Mouse (Mus musculus) adrenal gland, postnatal 14 days (tissue): Measurements from ENCODE around the gene Mpi. TPM values are rescaled to one million over a fixed set of nuclear protein-coding genes. Genes with fewer than 3 reads are reported as not detected.

Source experiments
- DNase-seq: peaks from one replicate; pipeline ENCODE4 v3.0.0; 2021; ENCODE audit warnings: mixed read lengths
- long read RNA-seq, 2 experiments: library from polyadenylated mRNA; stranded (forward); transcript quantifications; one replicate each; pipeline ENCODE4 v2.0.0; 2021
- total RNA-seq: library from RNA; stranded (reverse); gene quantifications from 2 replicates; pipeline ENCODE4 v1.2.3, GENCODE M21; 2021

The Mpi gene
- total RNA-seq, result 35.8 and 38.6 TPM in 2 replicates
- long read RNA-seq, experiment 1, transcript Mpi-201 (8 exons, 1,780 nt), result major isoform, 11 of 20 reads
- long read RNA-seq, experiment 1, partial matches to known transcripts, result 3 of 20 reads
- long read RNA-seq, experiment 1, other reads (novel, unspliced or antisense), result 6 of 20 reads
- long read RNA-seq, experiment 2, transcript Mpi-201 (8 exons, 1,780 nt), result major isoform, 10 of 19 reads
- long read RNA-seq, experiment 2, partial matches to known transcripts, result 3 of 19 reads
- long read RNA-seq, experiment 2, other reads (novel, unspliced or antisense), result 6 of 19 reads

- DNase-seq, result peak; percentile 82
Observed at GRCm38 (mm10) chr9:57552139-57552887, at the start of gene Mpi. Gene Mpi (minus strand): TSS chr9:57552763.

DNA sequence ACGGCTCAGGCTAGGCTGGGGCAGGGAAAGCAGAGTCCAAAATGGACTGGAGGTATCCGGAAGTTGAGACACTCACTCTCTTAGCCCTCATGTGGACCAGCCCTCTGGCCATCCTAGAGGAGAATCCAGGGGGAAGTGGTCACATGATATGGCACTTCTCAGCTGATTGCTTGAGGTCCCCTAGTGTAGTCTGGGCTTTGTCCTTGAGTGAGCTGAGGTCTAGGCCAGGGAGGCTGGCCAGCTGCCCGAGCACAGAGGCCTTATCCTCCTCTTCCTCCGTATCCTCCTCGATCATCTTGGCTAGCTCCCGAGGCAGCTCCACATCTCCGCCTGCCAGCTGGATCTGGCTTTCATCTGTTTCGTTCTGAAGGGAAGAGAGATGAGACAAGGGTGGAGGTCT is 49.5 kb upstream of the Mpi start:
- DNase-seq, result no peak

DNA sequence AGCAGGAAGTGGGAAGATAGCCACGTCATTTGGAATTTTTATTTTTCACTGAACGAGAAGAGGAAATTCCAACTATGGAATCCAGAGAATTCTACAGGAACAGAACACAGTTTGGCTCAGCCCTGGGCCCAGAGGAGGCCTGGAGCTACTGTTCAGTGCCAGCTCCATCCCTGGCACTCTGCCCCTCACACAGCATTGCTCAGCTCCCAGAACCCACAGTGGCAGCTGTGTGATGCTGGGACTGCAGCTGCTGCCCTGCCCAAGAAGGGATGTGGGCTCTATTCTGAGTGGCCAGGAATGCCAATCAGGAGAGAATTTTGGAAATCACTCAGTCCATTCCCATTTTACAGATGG is 48.8 kb upstream of the Mpi start:
- DNase-seq, result no peak

GRCm38 (mm10) chr9:57600620-57601352 is 48.2 kb upstream of the Mpi start:
- DNase-seq, result no peak

DNA sequence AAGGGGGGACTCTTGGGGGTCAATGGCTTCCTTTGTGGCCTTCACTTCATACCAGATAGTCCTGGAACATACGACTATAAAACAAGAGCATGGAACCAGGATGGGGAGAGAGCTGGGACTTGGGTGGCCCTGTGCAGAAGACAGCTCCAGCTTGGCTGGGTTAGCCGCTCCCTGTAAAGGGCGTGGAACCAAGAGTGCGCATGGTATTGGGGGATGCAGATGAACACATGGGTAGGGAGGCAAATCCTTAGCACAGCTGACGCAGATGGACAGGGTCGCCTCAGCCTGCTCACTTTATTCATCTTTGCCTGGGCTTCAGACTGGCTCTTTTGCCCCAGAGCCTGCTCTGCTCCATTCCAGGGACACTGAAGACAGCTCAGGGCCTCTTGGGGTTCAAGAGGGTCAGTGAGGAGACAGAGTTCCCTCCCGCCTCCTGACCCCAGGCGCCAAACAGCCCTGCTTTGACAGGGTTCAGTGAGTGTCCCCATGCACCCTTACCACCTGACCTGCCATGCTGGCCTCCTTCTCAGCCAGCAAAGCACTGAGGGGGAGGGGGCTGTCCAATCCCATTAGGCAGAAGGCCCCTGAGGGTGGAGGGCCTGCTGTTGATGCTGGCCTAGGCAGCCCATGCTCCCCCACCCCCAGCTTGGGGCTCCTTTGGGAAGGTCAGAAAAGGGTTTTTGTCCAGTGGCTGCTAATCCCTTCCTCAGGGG is 46.4 kb upstream of the Mpi start:
- no peak for DNase-seq

- DNase-seq, result no peak
Observed at GRCm38 (mm10) chr9:57597929-57598382, 45.4 kb upstream of the Mpi start.

GRCm38 (mm10) chr9:57597265-57597664 is 44.7 kb upstream of the Mpi start:
- DNase-seq, result no peak

DNA sequence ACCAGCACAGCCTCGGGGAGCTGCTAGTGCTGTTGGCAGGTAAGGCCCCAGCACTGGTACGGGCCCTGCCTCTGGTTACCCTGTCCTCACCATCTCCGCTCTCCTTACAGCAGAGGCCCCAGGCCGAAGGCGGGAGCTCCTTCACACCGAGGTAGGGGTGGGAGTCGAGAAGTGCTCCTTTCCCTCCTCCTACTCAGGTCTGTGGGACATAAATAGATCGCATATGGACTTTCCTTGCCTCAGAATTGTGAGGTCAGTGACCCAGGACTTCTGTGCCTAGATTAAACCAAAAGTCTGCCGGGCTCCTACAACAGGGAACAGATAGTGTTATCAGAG is 41.6 kb upstream of the Mpi start:
- DNase-seq, result no peak

DNA sequence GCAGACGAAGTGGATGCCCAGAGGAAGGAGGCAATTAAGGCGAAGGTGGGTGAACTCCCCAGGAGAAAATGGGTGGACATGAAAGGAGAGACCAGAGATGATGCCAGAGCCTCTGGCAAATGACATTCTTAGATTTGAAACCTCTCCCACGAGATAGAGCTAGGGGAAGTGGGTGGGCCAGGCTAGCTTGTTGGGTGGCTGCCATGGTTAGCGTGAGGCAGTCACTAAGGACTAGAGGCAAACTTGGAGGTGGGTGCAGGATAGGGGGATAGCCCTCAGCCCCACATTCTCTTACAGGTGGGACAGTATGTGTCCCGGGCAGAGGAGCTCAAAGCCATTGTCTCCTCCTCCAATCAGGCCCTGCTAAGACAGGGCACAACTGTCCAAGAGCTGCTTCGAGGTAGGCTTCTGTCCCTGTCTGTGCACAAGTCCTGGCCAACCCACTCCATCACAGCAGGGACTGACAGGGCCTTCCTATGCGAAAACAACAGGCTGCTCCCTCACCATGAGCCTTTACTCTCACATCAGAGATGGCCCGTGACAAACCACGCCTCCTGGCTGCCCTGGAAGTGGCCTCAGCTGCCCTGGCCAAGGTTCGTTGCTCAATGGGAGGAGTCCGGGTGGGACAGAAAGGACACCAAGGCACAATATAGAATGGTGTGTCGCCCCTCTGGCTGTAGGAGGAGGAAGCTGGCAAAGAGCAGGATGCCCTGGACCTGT is 41.1 kb upstream of the Mpi start:
- DNase-seq, result no peak

DNA sequence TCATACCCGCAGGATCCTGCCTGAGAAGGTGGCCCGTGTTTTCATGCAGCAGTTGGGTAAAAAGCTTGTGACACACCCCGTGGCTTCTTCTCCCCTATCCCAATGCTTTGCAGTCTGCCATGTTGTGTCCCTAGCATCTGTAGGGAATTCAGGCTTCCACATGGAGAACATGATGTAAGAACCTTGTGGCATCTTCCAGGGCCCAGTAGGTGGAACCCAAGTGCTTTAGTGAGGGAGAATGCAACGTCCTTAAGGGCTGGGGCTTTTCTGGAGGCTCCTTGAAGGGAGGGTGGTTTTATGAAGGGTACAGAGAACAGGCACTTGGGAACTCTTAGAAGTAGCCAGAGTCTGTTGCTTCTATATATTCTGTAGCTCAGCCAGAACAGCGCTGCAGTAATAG is 38.2 kb upstream of the Mpi start:
- no peak for DNase-seq

- peak; percentile 91 for DNase-seq
Observed at GRCm38 (mm10) chr9:57589224-57590126, 36.9 kb upstream of the Mpi start, which contains the start of gene Ulk3. Gene Ulk3 (plus strand): TSS chr9:57589452.

DNA sequence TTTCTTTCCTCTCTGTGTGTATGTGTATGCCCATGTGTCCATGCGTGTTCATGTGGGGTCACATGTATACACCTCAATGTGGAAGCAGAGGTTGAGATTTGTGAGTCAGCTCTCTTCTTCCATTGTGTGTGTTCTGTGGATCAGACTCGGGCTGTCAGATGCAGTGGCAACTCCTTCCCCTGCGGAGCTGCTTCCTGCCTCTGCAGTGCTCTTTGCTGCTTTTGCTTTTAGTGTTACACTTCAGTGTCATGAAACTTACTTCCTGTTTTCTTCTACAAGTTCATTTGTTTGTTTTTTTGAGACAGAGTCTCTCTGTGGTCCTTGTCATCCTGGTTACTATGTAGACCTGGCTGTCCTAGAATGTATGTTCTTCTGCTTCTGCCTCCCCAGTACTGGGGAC is 32.4 kb upstream of the Mpi start:
- no peak for DNase-seq

- no peak for DNase-seq
Observed at GRCm38 (mm10) chr9:57577144-57577849, 24.7 kb upstream of the Mpi start.

DNA sequence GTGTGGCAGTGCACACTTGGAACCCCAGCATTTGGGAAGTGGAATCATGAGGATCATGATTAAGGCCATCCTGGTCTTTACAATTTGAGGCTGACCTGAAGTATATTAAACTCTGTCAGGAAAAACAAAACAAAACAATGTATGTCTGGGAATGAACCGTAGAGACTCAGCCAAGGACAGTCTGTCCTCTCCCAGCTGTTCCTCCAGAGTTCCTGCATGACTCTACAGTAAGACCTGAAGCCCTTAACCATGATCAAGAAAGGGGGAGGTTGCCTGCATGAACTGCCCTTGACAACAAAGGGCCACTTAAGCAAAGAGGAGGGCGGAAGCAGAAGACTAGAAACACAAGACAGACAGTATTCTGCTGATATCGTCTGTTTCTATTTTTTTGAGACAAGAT is 23.0 kb upstream of the Mpi start:
- no peak for DNase-seq

- DNase-seq, result no peak
Observed at GRCm38 (mm10) chr9:57574397-57574796, 21.8 kb upstream of the Mpi start.

DNA sequence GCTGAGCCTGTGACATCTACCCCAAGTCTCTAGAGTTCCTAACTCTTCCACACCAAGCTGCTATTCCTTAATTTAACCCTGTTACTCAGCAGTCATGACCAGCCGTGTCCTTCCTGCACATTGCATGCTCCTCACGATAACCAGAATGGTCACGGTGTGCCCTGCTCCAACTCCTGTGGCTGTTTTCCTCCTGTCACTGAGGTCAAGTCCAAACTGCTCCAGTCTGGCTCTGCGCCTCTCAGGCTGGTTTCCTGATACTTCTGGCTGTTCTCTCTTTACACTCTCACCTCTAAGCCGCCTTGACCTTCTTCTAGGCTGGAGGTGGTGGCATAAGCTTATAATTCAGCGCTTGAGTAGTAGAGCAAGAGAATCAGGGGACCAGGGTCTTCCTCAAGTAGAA is 15.9 kb upstream of the Mpi start:
- DNase-seq, result no peak

DNA sequence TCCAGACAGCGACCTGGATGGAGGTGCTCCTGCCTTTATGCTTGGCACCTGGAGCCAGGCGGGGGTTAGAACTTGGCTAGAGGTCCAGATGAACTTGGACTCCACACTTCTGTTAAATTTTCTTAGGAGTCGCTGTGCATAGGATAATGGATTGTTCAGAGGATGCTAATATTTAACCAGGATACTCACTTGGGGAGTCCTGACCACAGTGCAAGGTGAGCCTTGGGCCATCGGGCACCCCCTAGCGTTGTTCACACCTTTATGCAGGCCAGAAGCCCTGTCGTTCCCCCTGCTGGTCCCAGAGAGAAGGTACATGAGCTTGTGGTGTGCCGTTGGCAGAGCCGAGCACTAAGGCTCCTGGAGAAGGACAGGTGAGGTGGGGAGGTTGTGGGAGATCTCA is 14.3 kb upstream of the Mpi start:
- no peak for DNase-seq

GRCm38 (mm10) chr9:57565741-57566221 is 13.2 kb upstream of the Mpi start:
- DNase-seq, result peak; percentile 50

DNA sequence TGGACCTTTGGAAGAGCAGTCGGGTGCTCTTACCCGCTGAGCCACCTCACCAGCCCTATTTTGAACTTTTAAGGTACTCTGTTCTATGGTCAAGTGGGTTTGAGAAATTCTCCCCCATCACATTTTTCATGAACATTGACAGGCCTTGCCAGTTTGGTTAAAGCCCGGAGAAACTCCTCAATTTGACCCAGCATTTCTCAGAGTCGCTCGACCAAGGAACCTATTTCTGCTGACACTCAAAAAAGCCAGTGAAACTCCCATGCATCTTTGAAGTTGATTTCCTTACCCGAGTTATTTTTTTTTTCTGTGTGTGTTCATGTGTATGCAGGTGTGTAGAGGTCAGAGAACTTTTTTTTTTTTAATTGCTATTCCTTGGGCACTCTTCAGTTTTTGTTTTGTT is 12.0 kb upstream of the Mpi start:
- DNase-seq, result no peak

DNA sequence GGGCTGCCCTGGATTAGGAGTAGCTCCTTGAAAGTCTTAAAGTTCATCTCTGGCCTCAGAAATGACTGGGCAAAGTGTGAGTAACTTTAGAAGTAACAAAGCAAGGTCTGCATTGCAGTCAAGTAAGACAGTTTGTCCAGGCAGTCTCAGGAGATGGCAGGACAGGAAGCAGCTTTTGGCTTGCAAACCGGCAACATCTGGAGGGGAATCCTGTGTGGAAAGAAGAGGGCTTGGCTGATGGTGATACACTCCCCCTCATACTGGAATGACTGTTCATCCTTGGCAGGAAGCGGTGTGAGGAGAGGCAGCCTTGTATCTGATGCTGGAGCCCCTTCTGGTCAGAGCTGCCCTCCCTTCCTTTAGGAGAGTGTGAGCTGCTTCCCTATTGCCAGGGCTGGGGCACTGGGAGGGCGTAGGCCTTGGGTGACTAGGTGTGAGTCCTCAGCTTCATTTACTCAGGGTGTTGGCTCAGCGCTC is 10.4 kb upstream of the Mpi start:
- peak; percentile 56 for DNase-seq
